Mouse (Mus musculus) common myeloid progenitor, adult 5-6 weeks (primary cell): ENCODE data around the gene Lsm8. TPM values are rescaled to one million over a fixed set of nuclear protein-coding genes. Genes with fewer than 3 reads are reported as not detected.
"Not testable (repeated sequence)": the region's sequence is repeated elsewhere in the genome, so short reads cannot be mapped to it uniquely, and the experiment has no call there.

Experiments
- ATAC-seq: replicated peaks from 2 replicates; pipeline ENCODE4 v1.8.0; 2016; ENCODE audit warnings: low read depth, mild to moderate bottlenecking, moderate TSS enrichment, inconsistent platforms; ENCODE audit not compliant: poor library complexity, severe bottlenecking
- total RNA-seq: library from RNA; stranded (forward); fragments of 200-1000, 187-1606 nt; gene quantifications from 2 replicates; pipeline ENCODE4 v1.2.3, GENCODE M21; 2017

Lsm8 gene
- 70.1 and 92.4 TPM in 2 replicates for total RNA-seq

DNA sequence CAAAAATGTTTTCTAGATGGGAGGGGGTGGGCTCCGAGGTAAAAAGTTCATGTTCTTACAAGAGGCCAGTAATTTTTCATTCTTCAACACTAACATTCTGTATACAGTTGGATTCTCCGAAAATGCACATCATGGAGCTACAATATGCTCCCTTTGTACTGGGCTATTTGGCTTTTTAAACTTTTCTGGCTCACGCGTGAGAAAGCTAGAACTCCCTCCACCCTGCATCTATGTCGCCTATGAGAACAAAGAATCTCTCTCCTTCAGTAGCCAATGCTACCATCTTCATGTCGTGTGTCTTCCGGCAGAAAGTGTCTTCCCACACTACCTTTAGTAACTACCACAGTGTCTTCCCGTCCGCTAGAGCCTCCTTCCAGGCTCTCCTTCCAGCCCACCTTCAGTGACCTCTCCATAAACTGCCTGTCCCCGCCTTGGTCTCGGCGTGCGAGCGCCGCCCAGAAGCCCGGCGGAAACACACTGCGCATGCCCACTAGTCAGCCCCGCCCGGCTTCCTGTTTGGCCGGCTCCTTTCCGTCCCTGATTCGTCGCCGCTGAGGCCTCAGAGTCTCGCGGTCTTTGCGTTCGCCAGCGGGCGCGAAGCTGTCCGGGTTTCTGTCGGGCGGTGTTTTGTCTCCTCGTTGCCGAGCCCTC lies at the start of gene Lsm8:
Lsm8 (plus strand) TSS at position 529 of the 651 bp plus-strand sequence.
- ATAC-seq: peak; percentile 97

DNA sequence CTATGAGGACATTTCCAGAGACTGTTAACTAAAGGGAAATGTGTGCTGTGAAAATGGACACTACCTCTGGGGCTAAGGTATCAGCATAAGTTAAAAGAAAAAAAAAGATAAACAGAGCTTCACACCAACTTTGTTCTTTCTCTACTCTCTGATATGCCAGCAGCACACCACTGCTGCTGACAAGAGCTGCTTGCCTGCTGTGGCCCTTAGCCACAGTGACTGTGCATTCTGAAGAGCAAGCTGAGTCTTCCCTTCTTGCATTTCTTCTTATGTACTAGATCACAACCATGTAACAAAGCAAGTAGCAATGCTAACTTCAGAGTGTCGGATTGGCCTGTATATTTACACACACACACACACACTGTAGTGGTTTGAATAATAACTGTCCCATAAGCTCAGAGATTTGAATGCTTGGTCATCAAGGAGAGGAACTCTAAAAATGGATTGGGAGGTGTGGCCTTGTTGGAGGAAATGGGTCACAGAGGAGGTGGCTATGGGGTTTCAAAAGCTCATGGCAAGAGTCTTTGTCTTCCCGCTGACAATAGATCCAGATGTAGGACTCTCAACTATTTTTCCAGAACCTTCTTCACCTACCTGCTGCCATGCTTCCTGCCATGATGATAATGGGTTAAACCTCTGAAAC lies 47.4 kb upstream of the Lsm8 start:
- peak; percentile 98 for ATAC-seq

DNA sequence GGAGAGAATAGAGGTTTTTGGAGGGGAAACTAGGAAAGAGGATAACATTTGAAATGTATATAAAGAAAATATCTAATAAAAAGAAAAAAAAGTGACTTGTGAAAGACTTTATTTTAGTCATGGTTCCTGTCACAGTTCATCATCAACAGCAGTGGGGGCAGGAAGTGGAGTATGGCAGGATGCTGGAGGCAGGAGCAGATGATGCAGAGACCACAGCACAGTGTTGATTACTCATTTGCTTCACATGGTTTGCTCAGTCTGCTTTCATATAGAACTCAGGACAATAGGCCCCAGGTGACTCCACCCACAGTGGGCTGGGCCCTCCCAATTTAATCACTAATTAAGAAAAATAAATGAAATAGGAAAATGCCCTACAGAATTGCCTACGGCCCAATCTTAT lies 35.8 kb upstream of the Lsm8 start:
- ATAC-seq: peak; percentile 90

DNA sequence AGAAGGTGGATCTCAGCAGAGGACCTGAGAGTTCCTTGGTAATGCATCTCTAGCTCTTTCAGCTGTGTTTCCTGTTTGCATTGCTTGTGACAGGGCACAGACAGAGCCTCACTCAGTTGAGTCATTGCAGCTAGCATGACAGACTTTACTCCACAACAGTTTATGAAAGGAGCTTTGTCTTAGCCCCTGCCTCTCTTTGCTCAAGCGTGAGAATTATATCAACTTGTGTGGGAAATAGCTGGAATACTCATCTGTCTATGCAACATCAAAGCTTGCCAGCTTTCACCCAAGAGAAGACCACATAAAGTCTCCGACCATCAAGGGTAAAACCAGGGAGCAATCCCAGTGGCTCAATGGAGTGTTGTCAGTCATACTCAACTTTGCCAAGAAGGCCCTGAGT lies 32.8 kb upstream of the Lsm8 start:
- no peak for ATAC-seq

DNA sequence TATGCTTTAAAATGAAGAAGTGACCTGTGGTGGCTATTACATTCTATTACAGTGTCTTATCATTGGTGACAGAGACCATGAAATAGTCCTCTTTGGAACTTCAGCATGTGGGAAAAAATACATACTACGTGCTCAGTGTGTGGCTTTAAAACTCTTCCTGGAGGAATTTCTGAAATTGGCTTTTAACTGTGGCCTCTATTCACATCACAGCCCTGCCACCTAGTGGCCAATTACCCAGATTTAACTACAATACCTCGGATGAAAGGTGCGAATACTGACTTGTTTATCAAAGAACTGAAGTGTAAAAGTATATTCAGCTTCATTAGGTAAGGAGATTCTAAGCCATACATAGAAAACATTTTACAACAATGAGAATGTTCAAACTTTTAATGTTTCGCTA lies 29.0 kb upstream of the Lsm8 start:
- ATAC-seq: peak; percentile 74

DNA sequence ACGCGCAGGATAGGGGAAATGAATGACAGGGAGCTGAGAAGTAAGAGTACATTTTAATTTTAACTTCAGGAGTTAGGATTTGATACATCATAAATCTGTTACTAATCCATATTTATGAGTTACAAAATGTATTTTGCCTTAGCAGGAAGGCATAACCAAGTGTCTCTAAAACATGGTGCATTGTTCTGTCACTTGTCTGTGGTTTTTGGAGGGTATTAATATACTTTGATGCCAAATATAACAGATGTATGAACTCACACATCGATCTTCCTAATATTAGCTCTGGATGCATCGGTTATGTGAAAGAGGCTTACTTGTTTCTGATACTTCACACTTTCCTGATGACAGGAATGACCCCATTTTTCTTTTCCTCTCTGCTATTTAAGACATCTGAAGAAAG lies 28.1 kb upstream of the Lsm8 start:
- no peak for ATAC-seq

DNA sequence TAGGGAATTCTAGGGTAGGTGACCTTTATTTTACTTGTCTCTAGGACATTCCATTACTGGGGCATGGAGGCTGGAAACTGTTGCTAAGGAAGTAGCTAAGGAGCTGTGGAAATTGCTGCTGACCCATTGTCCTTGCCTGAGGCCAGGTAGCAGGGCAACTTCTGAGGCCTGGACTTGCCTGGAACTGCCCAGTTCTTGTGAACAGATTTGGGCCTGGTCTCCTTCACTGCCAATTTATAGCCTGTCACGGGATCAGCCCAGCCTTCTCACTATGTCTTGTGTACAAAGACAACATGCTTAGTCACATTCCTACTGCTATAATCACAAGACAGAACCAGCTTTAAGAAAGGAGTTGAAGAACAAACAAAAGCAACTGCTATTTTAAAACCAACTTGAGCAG lies 25.6 kb upstream of the Lsm8 start:
- ATAC-seq: no peak

DNA sequence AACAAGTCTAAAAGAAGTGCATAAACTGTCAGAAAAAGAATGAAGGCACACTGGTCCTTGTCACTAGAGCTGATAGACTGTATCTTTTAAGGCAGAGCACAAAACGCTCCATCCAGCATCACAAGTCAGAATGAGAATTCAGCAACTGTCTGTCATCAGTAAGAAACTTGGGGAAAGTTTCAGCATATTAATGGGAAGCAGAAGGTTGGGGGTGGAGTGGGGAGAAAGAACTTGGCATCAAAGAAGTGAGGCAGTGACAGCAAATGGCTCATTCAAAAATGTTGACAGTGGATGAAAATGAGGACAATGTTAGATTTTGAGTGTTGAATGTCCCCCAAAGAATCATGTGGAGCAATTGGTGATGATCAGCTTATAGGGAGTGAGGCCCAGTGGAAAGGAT lies 15.4 kb upstream of the Lsm8 start:
- ATAC-seq: no peak

DNA sequence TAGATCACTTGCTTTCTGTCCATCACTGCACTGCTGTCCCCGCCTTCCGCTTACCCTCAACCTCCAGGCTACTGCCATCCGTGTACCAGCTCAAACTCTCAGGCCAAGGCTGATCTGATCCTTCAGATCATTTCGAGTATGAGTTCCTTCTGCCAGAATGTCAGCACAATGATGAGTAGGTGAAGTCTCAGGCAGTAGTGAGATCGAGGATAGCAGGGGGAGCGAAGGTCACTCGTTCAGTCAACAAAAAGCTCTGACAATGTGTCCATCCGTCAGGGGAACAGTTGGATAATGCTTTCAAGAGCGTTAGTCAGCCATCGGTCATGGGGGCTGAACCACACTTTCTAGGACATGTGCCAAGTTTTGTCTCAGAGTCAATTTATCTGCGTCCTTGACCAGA lies 3.9 kb upstream of the Lsm8 start:
- not testable (repeated sequence) for ATAC-seq

DNA sequence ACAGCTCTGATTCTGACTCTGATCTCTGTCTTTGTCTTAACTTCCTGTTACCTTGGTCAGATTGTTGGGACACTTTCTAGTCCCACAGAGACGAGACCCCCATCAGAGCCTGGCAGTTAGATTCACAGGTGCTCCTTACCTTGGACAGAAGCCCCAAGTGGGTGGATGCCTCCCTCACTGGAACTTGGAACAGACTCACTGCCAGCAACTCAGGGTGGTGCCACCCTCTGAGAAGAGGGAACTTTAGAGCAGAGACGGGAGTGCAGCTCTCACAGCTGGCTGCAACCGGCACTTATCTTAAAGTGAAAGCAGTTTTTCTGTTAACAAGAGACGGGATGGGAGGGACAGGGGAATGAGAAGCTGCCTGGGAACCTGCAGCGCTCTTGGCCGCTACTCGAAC lies 2.8 kb upstream of the Lsm8 start:
- not testable (repeated sequence) for ATAC-seq

DNA sequence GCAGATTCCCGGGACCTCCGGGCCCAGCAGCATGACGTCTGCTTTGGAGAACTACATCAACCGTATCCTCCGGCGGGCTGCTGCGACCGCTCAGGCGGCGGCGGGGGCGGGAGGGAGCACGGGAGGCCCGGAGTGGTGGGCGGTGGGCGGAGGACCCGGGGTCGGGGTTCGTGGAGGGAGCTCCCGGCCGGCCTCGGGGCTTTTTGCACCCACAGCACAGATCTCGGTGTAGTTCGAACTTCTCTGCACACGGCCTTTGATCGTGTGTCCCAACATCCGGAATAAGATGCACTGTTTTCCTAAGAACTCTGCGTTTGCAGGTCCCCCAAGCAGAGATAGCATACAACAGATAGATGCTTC lies 303 bp downstream of the Lsm8 start:
- no peak; the same call in 1 of the 2 replicates for ATAC-seq

DNA sequence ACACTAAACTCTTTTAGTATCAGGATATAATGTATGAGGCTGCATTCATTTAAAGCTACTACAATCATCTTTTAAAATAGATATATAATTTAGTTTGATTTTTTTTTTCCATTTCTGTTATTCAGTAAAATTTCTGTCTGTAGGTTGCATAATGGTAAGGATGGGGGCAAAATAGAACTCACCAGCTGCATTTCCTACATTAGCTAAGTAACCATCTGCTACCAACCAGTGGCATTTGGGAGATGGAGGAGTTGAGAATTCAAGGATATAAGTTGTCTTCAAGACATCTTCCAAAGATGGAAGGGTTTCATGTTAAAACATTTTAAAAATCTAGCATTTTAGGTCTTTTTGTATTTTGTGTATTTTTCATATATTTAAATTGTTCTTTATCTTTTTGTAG lies 6.9 kb downstream of the Lsm8 start:
- ATAC-seq: no peak

DNA sequence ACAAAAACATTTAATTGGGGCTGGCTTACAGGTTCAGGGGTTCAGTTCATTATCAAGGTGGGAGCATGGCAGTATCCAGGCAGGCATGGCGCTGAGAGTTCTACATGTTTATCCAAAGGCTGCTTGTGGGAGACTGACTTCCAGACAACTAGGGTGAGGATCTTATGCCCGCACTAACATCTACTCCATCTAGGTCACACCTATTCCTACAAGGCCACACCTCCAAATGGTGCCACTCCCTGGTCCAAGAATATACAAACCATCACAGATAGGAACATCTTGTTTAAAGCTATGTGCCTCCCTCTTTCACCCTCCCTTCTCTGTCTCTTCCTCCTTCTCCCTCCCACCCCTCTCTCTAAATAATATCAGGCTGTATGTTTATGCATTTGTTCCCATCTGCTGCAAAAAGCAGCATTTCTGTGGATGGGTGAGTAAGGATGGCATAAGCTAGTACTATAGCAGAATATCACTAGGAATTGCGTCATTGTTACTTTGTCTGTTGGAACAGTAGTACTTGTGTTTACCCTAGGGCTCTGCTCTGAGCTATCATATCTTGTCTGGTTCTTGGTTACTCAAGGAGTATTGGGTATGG lies 8.2 kb downstream of the Lsm8 start:
- no peak for ATAC-seq

DNA sequence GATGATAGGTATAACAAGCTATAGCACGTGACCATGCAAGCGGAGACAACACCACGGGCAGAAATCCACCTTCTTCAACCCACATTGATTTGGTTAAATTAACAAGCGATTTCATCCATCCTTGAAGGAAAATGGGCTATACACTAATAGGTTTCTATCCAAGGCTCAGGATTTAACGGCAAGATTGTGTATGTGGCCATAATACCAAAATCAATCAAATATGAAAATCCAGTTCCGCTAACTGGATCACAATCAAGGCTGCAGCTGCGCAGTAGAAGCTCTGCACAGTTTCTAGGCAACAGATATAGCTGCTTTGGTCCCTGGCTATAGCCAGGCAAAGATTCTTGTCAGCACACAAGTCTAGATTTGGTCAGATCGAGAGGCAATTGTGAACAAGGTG lies 17.6 kb downstream of the Lsm8 start, which contains the start of gene Ankrd7:
Ankrd7 (plus strand) TSS at position 301 of the 400 bp plus-strand sequence.
- ATAC-seq: no peak

DNA sequence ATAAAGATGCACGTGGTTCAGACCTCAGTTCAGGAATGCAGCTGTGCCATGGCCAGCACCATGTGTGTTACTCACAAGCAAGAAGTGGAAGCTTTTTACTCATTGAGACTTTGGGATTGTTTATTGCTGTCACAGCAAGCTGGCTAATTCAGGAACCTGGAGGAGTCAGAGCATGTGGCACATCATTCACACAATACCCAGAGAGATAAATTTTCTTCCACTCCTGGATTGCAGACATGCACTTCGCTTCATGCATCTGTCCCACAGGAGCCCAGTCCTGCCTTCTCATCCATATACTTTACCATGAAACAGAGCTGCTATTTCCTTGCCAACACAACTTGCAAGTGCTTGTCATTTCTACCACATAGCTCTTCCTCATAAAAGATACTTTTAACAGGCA lies 40.7 kb downstream of the Lsm8 start:
- ATAC-seq: no peak

DNA sequence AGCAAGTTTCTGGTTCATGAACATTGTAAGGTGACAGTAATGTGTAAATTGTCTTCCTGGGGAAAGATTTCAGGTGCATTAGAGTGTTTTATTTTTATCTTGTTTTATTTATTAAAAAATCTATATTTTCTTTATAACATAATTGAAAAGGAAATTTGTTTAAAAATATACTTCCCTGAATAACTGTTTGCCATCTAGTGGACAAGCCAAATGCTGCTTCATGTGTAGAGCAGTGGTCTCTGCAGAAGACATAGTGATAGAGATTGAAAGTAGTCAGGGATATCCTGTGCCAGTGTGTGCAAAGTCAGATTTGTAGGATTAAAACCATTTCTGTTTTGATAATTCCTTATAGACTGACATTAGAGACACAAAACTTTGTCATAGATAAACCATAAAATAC lies 45.8 kb downstream of the Lsm8 start:
- ATAC-seq: no peak

Other genes with a start within 250 kb of the Lsm8 start
- gene Ankrd7, start 17.7 kb downstream of the Lsm8 start, total RNA-seq: not detected in 2 replicates